Mouse (Mus musculus): Measurements from ENCODE around the gene Cyp17a1. TPM values are rescaled to one million over a fixed set of nuclear protein-coding genes. Genes with fewer than 3 reads are reported as not detected.
A peak's percentile ranks its signal among the peaks of the same experiment; 100 is the strongest.

Cyp17a1 gene
- polyA plus RNA-seq, 1 experiment from 2014 or later: not detected

GRCm38 (mm10) chr19:46621236-46622183 lies 51.5 kb downstream of the Cyp17a1 start:
- peaks cover 60% of the 10 kb centered on the region for H3K4me1 ChIP-seq (replicated peaks; ENCODE audit: control insufficient read depth, insufficient read depth, low read length)
- no peak overlapping the region for H3K4me3 ChIP-seq (ENCODE audit: low read depth, low read length)
- no peaks in the 10 kb centered on the region for H3K9me3 ChIP-seq (ENCODE audit: control insufficient read depth, low read length)
- H3K27ac ChIP-seq (ENCODE audit: low read depth): no peak overlapping the region
- no peak overlapping the region for H3K4me2 ChIP-seq (ENCODE audit: low read length)
- 73% methylated on average over 19 of the region's 19 CpGs for WGBS
- H3K36me3 ChIP-seq (ENCODE audit: control insufficient read depth, insufficient read depth, low read length): peaks cover 6% of the 10 kb centered on the region; the same call in 1 of the 2 replicates
- peak; percentile 46 for DNase-seq (ENCODE audit: low spot score)
- no peaks in the 10 kb centered on the region for H3K27me3 ChIP-seq (replicated peaks; ENCODE audit: control insufficient read depth, insufficient read depth, low read length)
- H3K9ac ChIP-seq (ENCODE audit: low read length): no peak overlapping the region
- no peak; the same call in 1 of the 2 replicates for ATAC-seq (replicated peaks; ENCODE audit: low FRiP score, low TSS enrichment, low read depth)

- peaks cover 3% of the 10 kb centered on the region; the same call in 1 of the 2 replicates for H3K36me3 ChIP-seq (ENCODE audit: control insufficient read depth, insufficient read depth, low read length)
- ATAC-seq (replicated peaks; ENCODE audit: low FRiP score, low TSS enrichment, low read depth) (no peak), DNase-seq (ENCODE audit: low spot score) (no peak)
- no peaks in the 10 kb centered on the region for H3K27me3 ChIP-seq (replicated peaks; ENCODE audit: control insufficient read depth, insufficient read depth, low read length)
- no peaks in the 10 kb centered on the region for H3K9me3 ChIP-seq (ENCODE audit: control insufficient read depth, low read length)
- no peak overlapping the region for H3K4me2 ChIP-seq (ENCODE audit: low read length)
- H3K9ac ChIP-seq (ENCODE audit: low read length): no peak overlapping the region
- H3K4me3 ChIP-seq (ENCODE audit: low read depth, low read length): no peak overlapping the region
- H3K4me1 ChIP-seq (replicated peaks; ENCODE audit: control insufficient read depth, insufficient read depth, low read length): peaks cover 59% of the 10 kb centered on the region
- WGBS: 65% methylated on average over 14 of the region's 14 CpGs
- 0 out of 2 replicates have a peak overlapping the region, but pooled peaks have one; percentile 35 for H3K27ac ChIP-seq (ENCODE audit: low read depth)
These were observed 52.8 kb downstream of the Cyp17a1 start for GRCm38 (mm10) chr19:46620016-46620808.

- H3K36me3 ChIP-seq (ENCODE audit: control insufficient read depth, insufficient read depth, low read length): no peaks in the 10 kb centered on the region
- H3K9ac ChIP-seq (ENCODE audit: low read length): no peak overlapping the region
- no peaks in the 10 kb centered on the region for H3K27me3 ChIP-seq (replicated peaks; ENCODE audit: control insufficient read depth, insufficient read depth, low read length)
- 91% methylated on average over 6 of the region's 6 CpGs for WGBS
- H3K9me3 ChIP-seq (ENCODE audit: control insufficient read depth, low read length): no peaks in the 10 kb centered on the region
- ATAC-seq (replicated peaks; ENCODE audit: low FRiP score, low TSS enrichment, low read depth) (no peak), DNase-seq (ENCODE audit: low spot score) (no peak)
- no peak overlapping the region for H3K4me3 ChIP-seq (ENCODE audit: low read depth, low read length)
- 0 out of 2 replicates have a peak overlapping the region, but pooled peaks have one; percentile 35 for H3K27ac ChIP-seq (ENCODE audit: low read depth)
- H3K4me1 ChIP-seq (replicated peaks; ENCODE audit: control insufficient read depth, insufficient read depth, low read length): peaks cover 52% of the 10 kb centered on the region
- H3K4me2 ChIP-seq (ENCODE audit: low read length): no peak overlapping the region
These were observed 53.5 kb downstream of the Cyp17a1 start for GRCm38 (mm10) chr19:46619518-46619917.

- WGBS: 53% methylated on average over 19 of the region's 19 CpGs
- H3K27ac ChIP-seq (ENCODE audit: low read depth): peak overlapping the region; percentile 35; the same call in 1 of the 2 replicates
These were observed 54.0 kb downstream of the Cyp17a1 start for GRCm38 (mm10) chr19:46619001-46619400.

GRCm38 (mm10) chr19:46618322-46618721 lies 54.6 kb downstream of the Cyp17a1 start:
- Histone ChIP-seq H3K27ac (ENCODE audit: low read depth) (no peak overlapping the region), H3K4me2 (ENCODE audit: low read length) (no peak overlapping the region), H3K9ac (ENCODE audit: low read length) (no peak overlapping the region), H3K4me3 (ENCODE audit: low read depth, low read length) (no peak overlapping the region), H3K36me3 (ENCODE audit: control insufficient read depth, insufficient read depth, low read length) (peaks cover 10% of the 10 kb centered on the region; the same call in 1 of the 2 replicates), H3K27me3 (replicated peaks; ENCODE audit: control insufficient read depth, insufficient read depth, low read length) (no peaks in the 10 kb centered on the region), H3K9me3 (ENCODE audit: control insufficient read depth, low read length) (no peaks in the 10 kb centered on the region), H3K4me1 (replicated peaks; ENCODE audit: control insufficient read depth, insufficient read depth, low read length) (peaks cover 42% of the 10 kb centered on the region)
- no peak for ATAC-seq (replicated peaks; ENCODE audit: low FRiP score, low TSS enrichment, low read depth)
- DNase-seq (ENCODE audit: low spot score): no peak
- 65% methylated on average over 9 of the region's 9 CpGs for WGBS

More at GRCm38 (mm10) chr19:46619001-46619400, 54.0 kb downstream of the Cyp17a1 start:
- Histone ChIP-seq H3K27me3 (replicated peaks; ENCODE audit: control insufficient read depth, insufficient read depth, low read length) (no peaks in the 10 kb centered on the region), H3K36me3 (ENCODE audit: control insufficient read depth, insufficient read depth, low read length) (0 out of 2 replicates have a peak, but pooled peaks cover 3% of the 10 kb centered on the region), H3K4me3 (ENCODE audit: low read depth, low read length) (no peak overlapping the region), H3K9me3 (ENCODE audit: control insufficient read depth, low read length) (no peaks in the 10 kb centered on the region), H3K4me2 (ENCODE audit: low read length) (no peak overlapping the region), H3K9ac (ENCODE audit: low read length) (no peak overlapping the region), H3K4me1 (replicated peaks; ENCODE audit: control insufficient read depth, insufficient read depth, low read length) (peaks cover 49% of the 10 kb centered on the region)
- no peak for DNase-seq (ENCODE audit: low spot score)
- ATAC-seq (replicated peaks; ENCODE audit: low FRiP score, low TSS enrichment, low read depth): no peak

- 63% methylated on average over 8 of the region's 8 CpGs for WGBS
- Histone ChIP-seq H3K36me3 (ENCODE audit: control insufficient read depth, insufficient read depth, low read length) (peaks cover 18% of the 10 kb centered on the region; the same call in 1 of the 2 replicates), H3K9me3 (ENCODE audit: control insufficient read depth, low read length) (no peaks in the 10 kb centered on the region), H3K27me3 (replicated peaks; ENCODE audit: control insufficient read depth, insufficient read depth, low read length) (no peaks in the 10 kb centered on the region), H3K4me1 (replicated peaks; ENCODE audit: control insufficient read depth, insufficient read depth, low read length) (peaks cover 34% of the 10 kb centered on the region), H3K4me3 (ENCODE audit: low read depth, low read length) (no peak overlapping the region), H3K9ac (ENCODE audit: low read length) (no peak overlapping the region), H3K4me2 (ENCODE audit: low read length) (no peak overlapping the region), H3K27ac (ENCODE audit: low read depth) (no peak overlapping the region)
- ATAC-seq (replicated peaks; ENCODE audit: low FRiP score, low TSS enrichment, low read depth): no peak
- no peak for DNase-seq (ENCODE audit: low spot score)
These were observed 55.6 kb downstream of the Cyp17a1 start for GRCm38 (mm10) chr19:46617361-46617760.

Other genes starting within 250 kb of the Cyp17a1 start
- 20.1 and 21.1 TPM in 2 replicates for gene Trim8, start 171.5 kb downstream of the Cyp17a1 start, polyA plus RNA-seq (2014; fragmentation: Nextera tagmentation; extraction: Ambion mirVana)
- gene Arl3, start 100.0 kb downstream of the Cyp17a1 start, polyA plus RNA-seq (2014; fragmentation: Nextera tagmentation; extraction: Ambion mirVana): 64.3 and 73.9 TPM in 2 replicates
- gene Sfxn2, start 99.8 kb downstream of the Cyp17a1 start, polyA plus RNA-seq (2014; fragmentation: Nextera tagmentation; extraction: Ambion mirVana): 18.2 and 19.2 TPM in 2 replicates
- 39.6 and 40.2 TPM in 2 replicates for gene Wbp1l, start 74.1 kb downstream of the Cyp17a1 start, polyA plus RNA-seq (2014; fragmentation: Nextera tagmentation; extraction: Ambion mirVana)
- 17.5 and 18.0 TPM in 2 replicates for gene Borcs7, start 16.7 kb upstream of the Cyp17a1 start, polyA plus RNA-seq (2014; fragmentation: Nextera tagmentation; extraction: Ambion mirVana)
- 45.6 and 50.6 TPM in 2 replicates for gene As3mt, start 34.3 kb upstream of the Cyp17a1 start, polyA plus RNA-seq (2014; fragmentation: Nextera tagmentation; extraction: Ambion mirVana)
- 1.9 and 2.2 TPM in 2 replicates for gene Cnnm2, start 88.4 kb upstream of the Cyp17a1 start, polyA plus RNA-seq (2014; fragmentation: Nextera tagmentation; extraction: Ambion mirVana)